Mouse (Mus musculus) MEL (cell line): ENCODE data around the gene Rps6kc1. TPM values are rescaled to one million over a fixed set of nuclear protein-coding genes. Genes with fewer than 3 reads are reported as not detected.

Experiments
- DNase-seq: peaks from one replicate; pipeline ENCODE4 v3.0.0; 2011; ENCODE audit warnings: low read depth, low spot score
- H3K27ac ChIP-seq: 2 replicates; pipeline ENCODE4 v1.5.1; 2012; ENCODE audit warnings: low read depth, mild to moderate bottlenecking, control low read depth, low read length, moderate library complexity; ENCODE audit not compliant: control insufficient read depth
- H3K27me3 ChIP-seq, 2 experiments: fragments of 150-350 bp in 1 of 2; sonication (generic) in 1 of 2; 2 replicates each; pipeline ENCODE4 v1.6.1; 2012; ENCODE audit warnings: low read length in 2 of 2, mild to moderate bottlenecking in 2 of 2, improper control_type of control experiment in 1 of 2, moderate library complexity in 1 of 2; ENCODE audit not compliant: insufficient read depth in 2 of 2, control insufficient read depth in 1 of 2
- H3K36me3 ChIP-seq, 2 experiments: 2 replicates each; pipeline ENCODE4 v1.6.1; 2012 to 2014; ENCODE audit warnings: low read length in 2 of 2, improper control_type of control experiment in 1 of 2, inconsistent platforms in 1 of 2, mild to moderate bottlenecking in 1 of 2; ENCODE audit not compliant: insufficient read depth in 2 of 2, control insufficient read depth in 1 of 2
- H3K4me1 ChIP-seq, 2 experiments: fragments of 150-350 bp in 1 of 2; sonication (generic) in 1 of 2; 2 replicates each; pipeline ENCODE4 v1.6.1; 2012; ENCODE audit warnings: low read length in 2 of 2, improper control_type of control experiment in 1 of 2, mild to moderate bottlenecking in 1 of 2; ENCODE audit not compliant: insufficient read depth in 2 of 2, control insufficient read depth in 1 of 2
- H3K4me3 ChIP-seq, 2 experiments: fragments of 150-350 bp in 1 of 2; sonication (generic) in 1 of 2; 2 replicates each; pipeline ENCODE4 v1.5.1; 2012; ENCODE audit warnings: low read depth in 2 of 2, low read length in 2 of 2, mild to moderate bottlenecking in 2 of 2, moderate library complexity in 2 of 2, control low read depth in 1 of 2, improper control_type of control experiment in 1 of 2; ENCODE audit not compliant: control insufficient read depth in 1 of 2, insufficient read depth in 1 of 2
- H3K79me2 ChIP-seq: 2 replicates; pipeline ENCODE4 v1.6.1; 2012; ENCODE audit warnings: mild to moderate bottlenecking, low read length, moderate library complexity; ENCODE audit not compliant: control insufficient read depth, poor library complexity, insufficient read depth
- H3K9ac ChIP-seq: 2 replicates; pipeline ENCODE4 v1.6.1; 2012; ENCODE audit warnings: low read depth, mild to moderate bottlenecking, control low read depth, low read length, moderate library complexity; ENCODE audit not compliant: control insufficient read depth, poor library complexity, severe bottlenecking
- H3K9me3 ChIP-seq: fragments of 150-350 bp; sonication (generic); replicated peaks from 2 replicates; pipeline ENCODE4 v1.6.1; 2012; ENCODE audit warnings: mild to moderate bottlenecking, low read length, improper control_type of control experiment, moderate library complexity; ENCODE audit not compliant: insufficient read depth
- CHD1 ChIP-seq: IDR thresholded peaks from 2 replicates; pipeline ENCODE4 v1.6.1; 2012; ENCODE audit warnings: low read depth, mild to moderate bottlenecking, inconsistent platforms, low read length, improper control_type of control experiment
- CTCF ChIP-seq, 3 experiments: IDR thresholded peaks in 2 of 3; conservative IDR thresholded peaks in 1 of 3; 2 replicates each; pipeline ENCODE4 v1.5.1; 2011 to 2012; ENCODE audit warnings: low read length in 3 of 3, low read depth in 2 of 3, mild to moderate bottlenecking in 2 of 3, improper control_type of control experiment in 1 of 3, inconsistent platforms in 1 of 3, mixed read lengths in 1 of 3, moderate library complexity in 1 of 3; ENCODE audit not compliant: control insufficient read depth in 1 of 3, insufficient read depth in 1 of 3, poor library complexity in 1 of 3, severe bottlenecking in 1 of 3
- ELF1 ChIP-seq: IDR thresholded peaks from 2 replicates; pipeline ENCODE4 v1.6.1; 2014; ENCODE audit warnings: low read depth, mild to moderate bottlenecking, inconsistent platforms, low read length, improper control_type of control experiment, moderate library complexity
- MAFK ChIP-seq: IDR thresholded peaks from 2 replicates; pipeline ENCODE4 v1.6.1; 2011; ENCODE audit warnings: low read depth, mild to moderate bottlenecking, low read length, improper control_type of control experiment, borderline replicate concordance
- MYB ChIP-seq: IDR thresholded peaks from 2 replicates; pipeline ENCODE4 v1.6.1; 2011; ENCODE audit warnings: mild to moderate bottlenecking, low read depth, low read length, improper control_type of control experiment
- MYC ChIP-seq: IDR thresholded peaks from 2 replicates; pipeline ENCODE4 v1.6.1; 2011; ENCODE audit warnings: low read depth, mild to moderate bottlenecking, low read length, improper control_type of control experiment, moderate library complexity
- POLR2A ChIP-seq, 2 experiments: IDR thresholded peaks; 2 replicates each; pipeline ENCODE4 v1.6.1; 2011 to 2012; ENCODE audit warnings: low read length in 2 of 2, mild to moderate bottlenecking in 2 of 2, control low read depth in 1 of 2, improper control_type of control experiment in 1 of 2, low read depth in 1 of 2, moderate library complexity in 1 of 2; ENCODE audit not compliant: control insufficient read depth in 1 of 2, insufficient read depth in 1 of 2, poor library complexity in 1 of 2
- RAD21 ChIP-seq: IDR thresholded peaks from 2 replicates; pipeline ENCODE4 v1.6.1; 2011; ENCODE audit warnings: mild to moderate bottlenecking, low read depth, low read length, improper control_type of control experiment
- RCOR1 ChIP-seq: IDR thresholded peaks from 2 replicates; pipeline ENCODE4 v1.6.1; 2012; ENCODE audit warnings: low read depth, mild to moderate bottlenecking, inconsistent platforms, low read length, improper control_type of control experiment
- SIN3A ChIP-seq: IDR thresholded peaks from 2 replicates; pipeline ENCODE4 v1.6.1; 2012; ENCODE audit warnings: low read length, improper control_type of control experiment, inconsistent platforms
- SMC3 ChIP-seq: IDR thresholded peaks from 2 replicates; pipeline ENCODE4 v1.6.1; 2011; ENCODE audit warnings: low read depth, low read length, improper control_type of control experiment
- USF2 ChIP-seq, 2 experiments: IDR thresholded peaks; 2 replicates each; pipeline ENCODE4 v1.6.1; 2011 to 2012; ENCODE audit warnings: improper control_type of control experiment in 2 of 2, low read length in 2 of 2, borderline replicate concordance in 1 of 2, inconsistent platforms in 1 of 2, low read depth in 1 of 2, mild to moderate bottlenecking in 1 of 2; ENCODE audit not compliant: insufficient read depth in 1 of 2
- ZC3H11A ChIP-seq: IDR thresholded peaks from 2 replicates; pipeline ENCODE4 v1.6.1; 2012; ENCODE audit warnings: low read depth, mild to moderate bottlenecking, inconsistent platforms, low read length, improper control_type of control experiment
- ZKSCAN1 ChIP-seq: IDR thresholded peaks from 2 replicates; pipeline ENCODE4 v1.6.1; 2012; ENCODE audit warnings: low read depth, mild to moderate bottlenecking, inconsistent platforms, low read length, improper control_type of control experiment, moderate library complexity
- ZNF384 ChIP-seq: IDR thresholded peaks from 2 replicates; pipeline ENCODE4 v1.6.1; 2012; ENCODE audit warnings: low read depth, mild to moderate bottlenecking, inconsistent platforms, low read length, improper control_type of control experiment
- polyA plus RNA-seq, 2 experiments: library from polyadenylated mRNA; stranded (reverse) in 1 of 2; unstranded in 1 of 2; fragments of >175 nt in 1 of 2; fragments of >200 nt in 1 of 2; gene quantifications; 2 replicates each; pipeline versions ENCODE4 v1.2.1 to v1.2.4; 2012; ENCODE audit warnings: low replicate concordance in 2 of 2, low read depth in 1 of 2; ENCODE audit not compliant: insufficient read length in 2 of 2, insufficient read depth in 1 of 2, missing spikeins in 1 of 2
- total RNA-seq: library from RNA; depleted of rRNA; stranded (reverse); fragments of 300-350 nt; gene quantifications from 2 replicates; pipeline ENCODE4 v1.2.3, GENCODE M21; 2012

The Rps6kc1 gene
- total and polyA plus RNA-seq, 3 experiments, result 26.2 to 26.5 TPM; not detected in 1

GRCm38 (mm10) chr1:190834201-190834907 is 77.2 kb downstream of the Rps6kc1 start:
- DNase-seq, result no peak
- no peak for TF ChIP-seq RCOR1
- TF ChIP-seq SMC3, result no peak
- TF ChIP-seq ELF1, result no peak
- no peak for TF ChIP-seq ZNF384
- no peak for TF ChIP-seq CHD1
- no peak for TF ChIP-seq ZKSCAN1
- TF ChIP-seq POLR2A (IDR thresholded peaks at IDR 0.05; ENCODE audit: control insufficient read depth in 1 of 2, insufficient read depth in 1 of 2, low read depth in 1 of 2, low read length in 2 of 2, poor library complexity in 1 of 2), result no peak
- TF ChIP-seq USF2 (IDR thresholded peaks at IDR 0.05; ENCODE audit: borderline replicate concordance in 1 of 2, insufficient read depth in 1 of 2, low read depth in 1 of 2, low read length in 2 of 2), result no peak
- TF ChIP-seq SIN3A, result no peak
- Histone ChIP-seq H3K9ac (no peak overlapping the region), H3K27me3 (no peaks in the 10 kb centered on the region), H3K4me3 (no peak overlapping the region), H3K9me3 (no peaks in the 10 kb centered on the region), H3K36me3 (0 out of 4 replicates have a peak, but pooled peaks cover 0 to 2% of the 10 kb centered on the region in 2 experiments), H3K4me1 (no peaks in the 10 kb centered on the region), H3K27ac (no peak overlapping the region), H3K79me2 (no peaks in the 10 kb centered on the region)

- Histone ChIP-seq H3K4me3 (no peak overlapping the region), H3K27ac (no peak overlapping the region), H3K79me2 (no peaks in the 10 kb centered on the region), H3K27me3 (no peaks in the 10 kb centered on the region), H3K4me1 (no peaks in the 10 kb centered on the region), H3K9ac (no peak overlapping the region), H3K9me3 (no peaks in the 10 kb centered on the region), H3K36me3 (0 out of 4 replicates have a peak, but pooled peaks cover 0 to 2% of the 10 kb centered on the region in 2 experiments)
- no peak for DNase-seq
- peak; percentile 45; the same call in 1 of the 2 replicates for TF ChIP-seq ZKSCAN1
- TF ChIP-seq MAFK, result no peak
- TF ChIP-seq ELF1, result no peak
- TF ChIP-seq RCOR1, result no peak
These were observed 78.5 kb downstream of the Rps6kc1 start for GRCm38 (mm10) chr1:190832965-190833630.

- Histone ChIP-seq H3K27ac (no peak overlapping the region), H3K9ac (no peak overlapping the region), H3K9me3 (no peaks in the 10 kb centered on the region), H3K36me3 (0 out of 4 replicates have a peak, but pooled peaks cover 0 to 2% of the 10 kb centered on the region in 2 experiments), H3K4me3 (no peak overlapping the region), H3K27me3 (no peaks in the 10 kb centered on the region), H3K79me2 (no peaks in the 10 kb centered on the region), H3K4me1 (no peaks in the 10 kb centered on the region)
- TF ChIP-seq RAD21, result peak; percentile 76
- TF ChIP-seq SMC3, result peak; percentile 72
- no peak for TF ChIP-seq CHD1
- peak; percentile 51; the same call in 1 of the 2 replicates for TF ChIP-seq ZC3H11A
- TF ChIP-seq MYC, result peak; percentile 26; the same call in 1 of the 2 replicates
- 0 out of 2 replicates have a peak, but pooled peaks have one; percentile 10 for TF ChIP-seq MYB
- no peak for TF ChIP-seq ELF1
- peak; percentile 22 to 83 (median 68); a peak in 5 of 6 replicates for TF ChIP-seq CTCF (IDR thresholded peaks at IDR 0.05 in 2 of 3, conservative IDR thresholded peaks at IDR 0.05 in 1 of 3; ENCODE audit: control insufficient read depth in 1 of 3, insufficient read depth in 1 of 3, low read depth in 2 of 3, low read length in 3 of 3, poor library complexity in 1 of 3, severe bottlenecking in 1 of 3)
- peak; percentile 68 for DNase-seq
These were observed 79.6 kb downstream of the Rps6kc1 start for GRCm38 (mm10) chr1:190831839-190832497.
